Mouse (Mus musculus) natural killer cell, adult 2 months (primary cell): Measurements from ENCODE around the gene Lpcat3.
A peak's percentile ranks its signal among the peaks of the same experiment; 100 is the strongest.
"Not testable (repeated sequence)": the region's sequence is repeated elsewhere in the genome, so short reads cannot be mapped to it uniquely, and the experiment has no call there.

Source experiments
- DNase-seq, 2 experiments: peaks; one replicate each; pipeline ENCODE4 v3.0.0; 2022; ENCODE audit warnings: low spot score in 2 of 2

The Lpcat3 gene

DNA sequence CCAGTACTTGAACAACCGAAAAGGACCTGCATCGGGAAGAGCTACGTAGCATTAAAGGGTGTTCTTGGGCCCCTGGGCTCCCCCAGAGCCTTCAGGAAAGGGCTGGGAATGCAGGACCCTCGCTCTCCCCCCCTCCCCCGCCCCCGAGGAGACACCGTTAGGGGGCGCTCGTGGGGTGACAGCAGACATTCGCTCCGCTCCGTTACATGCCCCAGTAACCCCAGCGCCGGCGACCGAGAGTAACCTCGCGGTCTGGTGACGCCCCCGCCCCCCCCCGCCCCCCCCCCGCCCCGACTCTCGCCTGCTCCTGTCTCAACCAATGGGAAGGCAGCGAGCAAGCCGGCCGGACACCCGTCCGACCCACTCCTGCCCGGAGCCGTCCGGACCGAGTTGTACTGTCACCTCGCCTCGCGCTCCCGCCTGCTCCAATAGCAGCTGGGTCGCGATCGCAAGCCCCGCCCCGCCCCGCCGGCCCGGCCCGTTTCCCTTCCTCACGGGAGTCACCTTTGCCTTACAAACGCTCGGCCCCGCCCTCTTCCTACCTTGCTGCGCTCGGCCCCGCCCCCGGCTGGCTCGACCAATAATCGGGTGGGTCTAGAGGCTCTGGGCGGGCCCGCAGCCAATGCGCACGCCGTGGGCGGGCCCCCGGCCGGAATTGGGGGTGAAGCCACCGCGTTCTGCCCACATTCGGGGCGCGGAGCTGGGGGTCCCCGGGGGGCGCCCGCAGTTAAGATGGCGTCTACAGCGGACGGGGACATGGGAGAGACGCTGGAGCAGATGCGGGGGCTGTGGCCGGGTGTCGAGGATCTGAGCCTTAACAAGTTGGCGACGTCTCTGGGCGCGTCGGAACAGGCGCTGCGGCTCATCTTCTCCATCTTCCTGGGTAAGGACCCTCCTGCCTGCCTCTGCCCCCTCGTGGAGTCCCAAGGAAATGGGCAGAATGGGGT, at the start of gene Lpcat3:
Gene Lpcat3, plus strand, starts transcription at position 551 of the 947 bp plus-strand sequence.
- DNase-seq = peak; percentile 99

DNA sequence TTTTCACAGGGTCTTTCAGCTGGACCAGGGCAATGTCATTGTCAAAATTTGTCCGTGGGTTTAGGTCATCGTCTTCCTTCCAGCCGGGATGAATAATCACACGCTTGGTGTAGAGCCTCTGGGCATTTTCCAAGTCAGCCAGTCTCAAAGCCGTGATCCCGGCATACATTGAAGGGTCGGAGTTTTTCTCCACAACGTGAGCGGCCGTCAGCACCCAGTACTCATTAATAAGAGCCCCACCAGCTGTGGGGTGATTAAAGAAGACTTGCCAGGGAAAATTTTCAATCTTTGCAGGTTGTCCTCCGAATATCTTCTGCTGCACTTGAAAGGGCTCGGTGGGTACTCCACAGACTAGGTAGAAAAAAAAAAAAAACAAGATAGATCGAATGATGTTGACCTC, 37.2 kb upstream of the Lpcat3 start:
- no peak for DNase-seq

DNA sequence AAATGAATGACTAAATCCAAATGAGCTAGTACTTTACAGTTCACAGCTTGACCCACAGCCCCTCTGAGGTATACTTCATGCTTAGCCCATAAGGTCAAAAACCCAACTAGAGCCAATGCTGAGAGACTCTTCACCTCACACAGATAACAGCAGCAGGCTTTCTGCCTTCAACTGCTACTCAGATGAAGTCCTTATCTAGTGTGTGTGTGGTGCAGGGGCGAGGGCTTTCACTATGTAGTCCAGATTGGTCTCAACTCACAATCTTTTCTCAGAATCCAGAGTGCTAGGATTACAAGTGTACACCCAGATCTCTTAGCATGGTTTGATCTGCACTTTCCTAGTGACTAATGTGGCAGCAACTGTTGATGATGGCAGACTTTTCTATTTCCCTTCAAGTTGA, 36.6 kb upstream of the Lpcat3 start:
- not testable (repeated sequence) for DNase-seq

DNA sequence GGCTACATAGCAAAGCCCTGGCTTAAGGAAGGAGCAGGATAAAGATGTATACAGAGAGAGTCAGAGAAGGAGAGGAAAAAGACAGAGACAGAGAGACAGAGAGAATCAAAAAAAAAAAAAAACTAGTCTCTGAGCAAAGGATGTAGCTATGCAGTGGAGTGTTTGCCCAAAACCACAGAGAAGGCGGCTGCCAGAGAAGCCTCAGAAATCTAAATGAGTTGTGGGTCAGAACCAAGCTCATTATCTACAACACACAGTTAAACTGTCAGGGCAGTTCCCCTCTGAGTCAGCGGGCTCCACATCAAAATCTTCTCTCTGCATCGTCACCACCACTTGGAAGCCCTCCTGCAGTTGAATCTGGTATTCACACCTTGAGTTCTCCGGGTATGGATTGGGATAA, 32.1 kb upstream of the Lpcat3 start:
- DNase-seq = no peak

DNA sequence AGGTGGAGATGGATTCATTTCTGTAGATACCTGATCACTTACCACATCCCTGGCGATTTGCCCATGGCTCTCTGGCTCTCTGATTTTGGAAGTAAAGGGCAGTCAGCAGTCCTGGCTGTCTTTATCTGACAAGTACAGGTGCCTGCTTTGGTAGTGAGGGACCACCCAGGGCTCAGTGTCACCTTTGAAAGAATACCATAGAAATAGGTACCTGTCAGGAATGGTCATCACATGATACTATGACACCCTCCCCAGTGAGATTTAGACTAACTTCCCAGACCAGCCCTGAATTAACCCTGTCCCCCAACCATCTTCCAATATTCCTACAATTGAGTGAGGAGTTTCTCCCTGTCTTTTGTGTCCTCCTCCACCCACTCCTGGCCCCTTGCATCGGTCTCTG, 26.8 kb upstream of the Lpcat3 start, which contains the start of gene C1s2:
Gene C1s2, minus strand, starts transcription at position 101 of the 400 bp plus-strand sequence.
- not testable (repeated sequence) for DNase-seq

DNA sequence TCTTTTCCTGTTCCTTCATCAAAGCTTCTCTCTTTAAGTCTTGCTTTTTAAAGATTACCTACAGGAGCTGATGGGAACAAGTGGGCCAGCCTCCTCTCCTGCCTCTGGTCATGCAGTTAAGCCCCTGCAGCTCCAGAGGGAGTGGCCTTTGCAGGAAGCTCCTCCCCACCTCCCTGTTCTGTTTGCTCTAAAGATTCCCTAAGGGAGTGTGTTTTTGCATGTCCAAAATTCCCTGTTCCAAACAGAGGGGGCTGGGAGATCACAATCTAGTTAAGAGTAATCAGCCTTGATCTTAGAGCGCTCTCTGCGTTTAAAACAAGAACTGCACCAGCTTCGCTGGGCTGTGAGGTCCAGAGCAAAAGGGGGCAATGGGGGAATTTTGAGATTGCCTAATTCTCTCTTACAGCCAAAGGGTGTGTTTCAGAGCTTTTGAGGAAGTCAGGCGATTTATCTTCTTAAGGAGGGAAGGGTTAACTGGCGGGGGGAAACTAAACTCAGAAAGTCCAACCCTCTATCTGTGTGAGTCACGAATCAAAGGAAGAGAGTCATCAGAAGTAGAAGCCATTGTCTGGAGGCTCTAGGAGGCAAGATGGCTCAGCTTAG, 25.9 kb upstream of the Lpcat3 start:
- DNase-seq = peak in 1 of 2 experiments; percentile 7

DNA sequence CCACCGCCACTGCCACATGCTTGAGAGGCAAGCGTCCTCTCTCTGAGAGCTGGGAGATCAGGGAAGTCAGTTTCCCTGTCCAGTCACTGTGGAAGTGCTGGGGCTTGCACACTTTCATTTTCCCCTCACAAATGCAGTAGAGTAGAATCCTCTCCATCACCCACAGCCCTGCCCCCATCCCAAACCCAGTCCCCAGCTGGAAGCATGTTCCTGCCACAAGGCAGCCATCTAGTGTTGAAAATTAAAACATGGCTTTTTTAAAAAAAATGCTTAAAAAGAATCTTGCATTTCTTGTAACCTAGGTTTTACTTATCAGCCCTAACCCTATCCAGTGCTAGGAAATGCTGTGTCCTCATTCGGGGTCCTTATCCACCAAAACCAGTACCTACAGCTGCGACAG, 22.8 kb upstream of the Lpcat3 start:
- no peak for DNase-seq

GRCm38 (mm10) chr6:124640997-124641396, 21.8 kb upstream of the Lpcat3 start:
- DNase-seq = peak; percentile 45 to 73

GRCm38 (mm10) chr6:124646394-124646793, 16.4 kb upstream of the Lpcat3 start:
- DNase-seq = no peak

GRCm38 (mm10) chr6:124655893-124656292, 6.9 kb upstream of the Lpcat3 start:
- no peak for DNase-seq

- DNase-seq = no peak
Measured at GRCm38 (mm10) chr6:124658067-124658466, 4.8 kb upstream of the Lpcat3 start.

DNA sequence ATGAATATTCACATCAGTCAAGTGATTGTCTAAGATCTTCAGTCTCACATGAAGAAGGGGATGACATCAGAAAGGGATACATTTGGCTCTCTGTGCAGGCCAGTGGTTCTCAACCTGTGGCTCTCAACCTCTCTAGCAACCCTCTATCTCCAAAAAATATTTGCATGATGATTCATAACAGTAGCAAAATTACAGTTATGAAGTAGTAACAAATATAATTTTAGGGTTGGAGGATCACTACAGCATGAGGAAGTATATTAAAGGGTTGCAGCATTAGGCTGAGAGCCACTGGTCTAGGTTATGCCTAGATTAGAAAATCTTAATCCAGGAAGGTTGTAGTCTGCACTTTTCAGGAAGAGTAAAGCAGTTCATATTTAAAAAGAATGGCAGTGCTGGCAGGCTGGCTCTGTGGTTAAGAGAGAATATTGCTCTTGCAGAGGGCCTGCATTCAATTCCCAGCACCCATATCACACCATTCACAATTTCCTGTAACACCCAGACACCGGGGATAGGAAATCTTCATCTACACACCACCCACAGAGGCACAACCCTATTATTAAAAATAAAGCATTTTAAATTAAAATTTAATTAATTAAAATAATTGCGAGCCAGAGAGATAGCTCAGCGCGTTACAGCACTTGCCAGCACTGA, 1.5 kb upstream of the Lpcat3 start:
- DNase-seq = no peak

DNA sequence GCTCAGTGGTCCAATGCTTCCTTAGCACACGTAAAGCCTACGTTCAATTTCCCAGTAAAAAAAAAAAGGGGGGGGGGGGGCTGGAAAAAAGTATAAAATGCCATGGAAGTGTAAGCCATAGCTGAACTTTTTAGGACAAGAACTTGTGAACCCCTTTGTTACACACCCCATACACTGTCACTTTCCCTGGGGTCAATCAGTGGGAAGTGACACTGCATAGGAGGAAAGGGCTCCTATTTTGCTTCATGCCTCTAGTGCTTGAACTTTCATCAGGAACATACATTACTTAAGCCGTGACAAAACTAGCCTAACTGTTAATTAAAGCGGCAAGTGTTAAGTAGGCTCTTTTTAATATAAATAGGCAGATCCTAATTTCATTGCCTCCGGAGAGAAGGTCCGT, 832 bp upstream of the Lpcat3 start:
- DNase-seq = no peak

GRCm38 (mm10) chr6:124663424-124663795, 583 bp downstream of the Lpcat3 start:
- no peak for DNase-seq

- DNase-seq = no peak
Measured at GRCm38 (mm10) chr6:124664256-124664655, 1.4 kb downstream of the Lpcat3 start.

- DNase-seq = no peak
Measured at GRCm38 (mm10) chr6:124665011-124665410, 2.2 kb downstream of the Lpcat3 start.

GRCm38 (mm10) chr6:124669234-124669859, 6.5 kb downstream of the Lpcat3 start:
- no peak for DNase-seq

DNA sequence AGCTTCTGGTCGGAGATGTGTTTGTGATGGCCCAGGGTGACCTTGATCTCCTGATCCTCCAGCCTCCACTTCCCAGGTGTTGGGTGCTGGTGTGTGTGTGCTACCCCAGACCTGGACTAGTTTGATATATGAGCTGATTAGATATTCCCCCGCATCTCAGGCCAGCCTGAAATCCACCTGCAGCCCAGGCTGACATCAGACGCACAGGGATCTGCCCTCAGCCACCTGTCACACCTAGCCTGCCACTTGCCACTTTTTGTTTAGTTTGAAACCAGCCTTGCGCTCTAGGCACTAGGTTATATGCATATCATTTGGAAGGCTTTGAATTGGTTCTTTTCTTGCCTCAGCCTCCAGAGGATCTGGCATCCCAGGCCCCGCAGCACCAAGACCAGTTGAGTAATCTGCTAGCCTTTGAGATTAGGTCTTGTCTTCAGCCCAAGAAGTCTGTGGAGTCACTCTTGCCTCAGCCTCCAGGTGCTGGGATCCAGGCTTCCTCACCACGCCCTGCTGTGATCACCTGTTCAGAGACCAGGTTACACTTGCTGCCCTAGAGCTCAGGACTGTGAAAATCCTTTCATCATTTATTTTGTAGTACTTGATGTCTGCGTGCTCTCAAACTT, 7.6 kb downstream of the Lpcat3 start:
- no peak for DNase-seq

DNA sequence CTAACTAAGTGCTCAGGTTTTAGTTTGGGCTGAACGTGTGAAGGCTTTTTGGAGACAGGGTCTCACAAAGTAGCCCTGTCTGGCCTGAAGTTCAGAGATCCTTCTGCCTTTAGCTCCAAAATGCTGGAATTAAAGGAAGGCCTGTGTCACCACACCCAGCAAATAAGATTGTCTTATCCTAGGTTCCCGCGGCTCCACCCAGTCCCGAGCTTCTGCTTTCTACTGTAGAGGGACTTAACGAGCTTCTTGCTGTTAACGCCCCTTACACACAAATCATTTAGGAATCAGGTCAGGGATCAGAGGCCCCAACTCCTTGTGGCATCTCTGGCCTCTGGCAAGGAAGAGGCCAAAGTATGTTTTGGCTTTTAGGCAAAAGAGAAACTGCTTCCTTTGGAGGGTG, 9.3 kb downstream of the Lpcat3 start:
- no peak for DNase-seq

DNA sequence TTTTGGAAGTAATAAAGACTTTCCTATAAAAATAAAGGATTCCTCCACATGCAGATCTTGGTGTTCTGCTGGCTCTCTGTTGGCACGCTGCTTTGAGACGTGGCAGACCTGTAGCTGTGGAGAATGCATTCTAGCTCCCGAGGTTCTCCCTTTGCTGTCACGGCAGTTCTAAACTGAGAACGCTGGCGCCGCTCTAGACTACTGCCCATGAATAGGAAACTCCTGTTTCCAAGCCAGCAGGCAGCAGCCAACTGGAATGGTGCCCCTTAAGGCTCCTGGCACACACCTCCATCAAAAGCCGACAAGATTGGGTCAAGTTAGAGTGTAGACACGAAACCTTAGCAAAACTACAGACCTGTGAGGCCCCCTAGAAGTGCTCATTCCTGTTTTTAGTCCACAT, 10.8 kb downstream of the Lpcat3 start:
- DNase-seq = no peak

DNA sequence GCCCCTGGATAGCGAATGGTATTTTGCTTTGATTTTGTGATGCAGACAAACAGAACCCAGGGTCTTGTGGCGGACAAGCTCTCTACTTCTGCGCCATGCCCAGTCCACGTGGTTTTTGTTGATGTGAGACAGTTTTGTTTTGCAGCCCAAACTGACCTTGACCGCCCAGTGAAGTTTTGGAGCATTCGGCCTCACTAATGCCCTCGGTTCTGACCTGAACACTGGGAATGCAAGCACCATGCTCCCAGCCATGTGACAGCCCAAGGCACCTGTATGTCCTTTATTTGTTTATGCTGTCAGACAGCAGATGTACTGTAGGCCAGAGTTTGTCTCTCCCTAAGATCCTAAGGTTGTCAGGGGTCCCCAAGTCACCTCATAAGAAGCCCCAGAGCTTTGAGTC, 11.8 kb downstream of the Lpcat3 start:
- DNase-seq = no peak

DNA sequence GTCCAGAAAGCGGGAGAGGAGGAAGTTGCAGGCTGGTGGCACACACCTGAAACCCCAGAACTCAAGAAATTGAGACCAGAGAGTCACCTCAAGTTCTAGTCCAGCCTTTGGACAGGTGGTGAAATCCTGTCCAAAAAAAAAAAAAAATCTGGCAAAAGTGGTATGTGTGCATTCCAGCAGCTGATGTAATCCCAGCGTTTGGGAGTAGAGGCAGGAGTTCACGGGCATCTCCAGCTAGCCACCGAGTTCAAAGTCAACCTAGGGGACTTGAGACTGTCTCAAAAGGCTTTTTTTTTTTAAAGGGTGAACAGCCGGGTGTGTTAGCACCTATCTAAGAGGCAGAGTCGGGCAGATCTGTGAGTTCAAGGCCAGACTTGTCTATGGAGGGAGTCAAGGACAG, 13.3 kb downstream of the Lpcat3 start:
- no peak for DNase-seq
